Mouse (Mus musculus) forelimb bud, embryonic 11.5 days (tissue): ENCODE data around the gene Fcho2.

ENCODE experiments used
- DNase-seq: peaks from one replicate; pipeline ENCODE4 v3.0.0-alpha.2; 2012; ENCODE audit warnings: low read depth, low spot score

Gene Fcho2

DNA sequence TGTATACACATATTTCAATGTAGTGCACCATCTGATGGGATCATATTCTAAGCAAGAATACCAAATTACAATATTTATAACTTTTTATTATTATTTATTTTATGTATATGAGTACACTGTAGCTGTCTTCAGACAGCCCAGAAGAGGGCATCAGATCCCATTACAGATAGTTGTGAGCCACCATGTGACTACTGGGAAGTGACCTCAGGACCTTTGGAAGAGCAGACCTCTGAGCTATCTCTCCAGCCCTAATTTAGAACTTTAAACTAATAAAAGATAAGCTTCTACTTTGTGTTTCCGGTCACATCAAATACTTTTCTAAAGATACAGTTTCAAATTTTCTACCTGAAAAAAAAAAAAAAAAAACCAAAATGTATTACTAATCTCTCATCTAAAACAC lies 6.2 kb downstream of the Fcho2 start:
- DNase-seq = no peak

GRCm38 (mm10) chr13:98804480-98804879 lies 10.8 kb downstream of the Fcho2 start:
- no peak for DNase-seq

DNA sequence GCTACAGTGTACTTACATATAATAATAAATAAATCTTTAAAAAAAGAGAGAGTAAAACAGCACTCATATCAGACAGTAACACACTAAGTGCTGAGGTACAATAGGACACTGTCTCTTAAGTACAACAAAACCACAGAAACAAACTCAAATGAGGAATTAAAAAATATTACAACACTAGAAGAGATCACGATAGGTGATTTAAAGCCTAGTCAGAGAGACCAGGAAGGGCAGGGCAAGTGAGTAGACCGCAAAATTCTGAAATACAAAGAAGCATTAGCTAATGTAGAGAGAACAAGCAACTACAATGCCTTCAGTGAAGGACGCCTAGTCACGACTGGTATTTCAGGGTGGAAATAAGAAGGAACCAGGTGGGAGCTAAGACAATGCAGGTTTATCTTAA lies 11.6 kb downstream of the Fcho2 start:
- DNase-seq = no peak

- no peak for DNase-seq
Measured at GRCm38 (mm10) chr13:98802957-98803356, 12.3 kb downstream of the Fcho2 start.

DNA sequence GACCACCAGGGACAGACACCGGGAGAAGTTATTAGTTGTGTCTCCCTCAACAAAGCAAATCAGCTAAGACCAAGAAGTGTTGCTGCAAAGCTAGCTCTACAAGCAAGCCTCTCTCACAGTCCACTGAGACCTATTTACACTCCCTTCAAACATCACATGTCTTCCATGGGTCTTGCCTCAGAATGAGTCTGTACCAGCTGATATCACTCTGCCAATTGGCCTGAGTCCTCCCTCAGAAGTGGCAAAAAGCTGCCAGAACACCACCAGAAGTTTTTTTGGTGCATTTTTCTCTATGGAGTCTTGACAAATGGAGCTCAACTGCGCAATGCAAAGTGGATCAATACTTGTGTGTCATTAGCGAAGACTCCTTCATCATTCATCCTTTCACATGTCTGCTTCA lies 19.7 kb downstream of the Fcho2 start:
- no peak for DNase-seq

GRCm38 (mm10) chr13:98792864-98793263 lies 22.4 kb downstream of the Fcho2 start:
- no peak for DNase-seq

DNA sequence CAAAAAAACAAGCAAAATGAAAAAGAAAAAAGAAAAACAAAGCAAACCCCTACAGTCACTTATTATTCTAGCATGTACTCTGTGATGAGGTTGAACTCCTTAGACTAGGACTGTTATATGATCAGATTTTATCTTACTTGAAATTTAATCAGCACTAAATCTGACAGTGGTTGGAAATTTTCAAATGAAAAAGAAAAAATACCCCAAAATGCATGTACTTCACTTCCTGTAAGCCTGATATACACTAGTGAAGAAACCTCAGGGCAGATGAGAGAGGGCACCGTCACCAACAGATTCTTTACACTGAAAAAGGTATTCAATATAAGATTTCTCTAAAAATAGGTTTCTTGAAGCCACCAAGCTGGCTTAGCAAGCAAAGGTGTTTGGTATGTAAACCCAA lies 23.6 kb downstream of the Fcho2 start:
- no peak for DNase-seq

DNA sequence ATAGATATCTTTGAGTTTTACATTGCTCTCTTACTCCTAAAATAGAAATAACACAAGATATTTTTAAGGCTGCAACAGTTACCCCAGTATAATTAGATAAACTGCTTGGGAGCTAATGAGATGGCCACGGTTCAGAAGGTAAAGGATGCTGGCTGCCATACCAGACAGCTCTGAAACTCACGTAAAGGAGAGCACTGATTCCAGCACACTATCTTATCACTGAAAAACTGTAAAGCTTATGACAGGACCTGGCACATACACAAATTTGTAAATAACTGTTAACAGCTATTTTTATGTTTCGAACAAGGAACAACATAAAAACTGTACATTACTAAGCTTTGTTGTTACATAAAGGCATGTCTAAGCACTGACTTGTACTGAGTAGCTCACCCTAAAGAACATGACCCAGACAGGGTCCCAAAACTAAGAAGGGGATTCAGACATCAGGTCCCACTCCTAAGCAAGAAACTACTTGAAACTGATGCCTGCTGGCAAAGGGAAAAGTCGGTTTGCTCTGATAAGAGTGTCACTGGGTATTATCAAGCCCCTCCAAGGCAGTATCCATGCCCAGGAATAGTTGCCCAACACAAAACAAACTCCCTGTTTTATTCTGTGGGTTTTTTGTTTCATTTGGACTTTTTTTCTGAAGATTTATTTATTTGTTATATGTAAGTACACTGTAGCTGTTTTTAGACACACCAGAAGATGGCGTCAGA lies 28.1 kb downstream of the Fcho2 start:
- no peak for DNase-seq

DNA sequence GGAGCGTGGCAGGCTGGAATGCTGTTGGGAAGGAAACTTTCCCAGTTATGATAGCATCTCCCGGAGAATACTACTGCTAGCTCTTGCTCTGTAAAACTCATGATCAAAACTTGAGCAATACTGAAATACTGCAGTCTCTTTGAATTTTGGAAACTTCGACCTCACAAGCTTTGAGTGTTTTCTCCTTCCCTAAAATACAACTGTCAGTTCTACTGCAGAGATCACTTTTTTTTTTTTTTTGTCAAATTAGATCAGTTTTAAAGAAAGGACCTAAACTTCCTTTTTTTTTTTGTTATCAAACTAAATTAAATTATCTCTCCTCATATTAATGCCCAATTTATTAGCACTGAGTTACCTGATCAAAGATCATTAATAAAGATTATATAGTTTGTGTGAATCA lies 37.3 kb downstream of the Fcho2 start:
- no peak for DNase-seq

GRCm38 (mm10) chr13:98771484-98771883 lies 43.8 kb downstream of the Fcho2 start:
- DNase-seq = no peak

DNA sequence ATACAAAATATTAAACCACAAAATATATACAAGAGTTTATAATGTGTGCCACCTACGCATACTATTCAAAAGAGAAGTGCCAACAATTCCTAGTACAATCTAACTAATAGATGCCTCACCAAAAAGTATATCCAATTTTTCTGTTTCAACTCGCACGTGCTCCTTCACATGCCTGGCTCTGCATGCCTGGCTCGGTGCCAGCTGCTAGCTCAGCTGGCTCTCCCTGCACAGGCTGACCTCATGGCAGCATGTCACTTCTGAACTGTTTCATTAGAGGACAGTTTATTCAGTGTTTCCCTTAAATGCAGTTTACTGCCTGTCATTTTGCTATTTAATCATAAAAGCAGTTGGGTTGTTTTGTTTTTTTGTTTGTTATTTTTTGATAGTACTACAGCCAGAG lies 46.9 kb downstream of the Fcho2 start:
- peak; percentile 41 for DNase-seq

DNA sequence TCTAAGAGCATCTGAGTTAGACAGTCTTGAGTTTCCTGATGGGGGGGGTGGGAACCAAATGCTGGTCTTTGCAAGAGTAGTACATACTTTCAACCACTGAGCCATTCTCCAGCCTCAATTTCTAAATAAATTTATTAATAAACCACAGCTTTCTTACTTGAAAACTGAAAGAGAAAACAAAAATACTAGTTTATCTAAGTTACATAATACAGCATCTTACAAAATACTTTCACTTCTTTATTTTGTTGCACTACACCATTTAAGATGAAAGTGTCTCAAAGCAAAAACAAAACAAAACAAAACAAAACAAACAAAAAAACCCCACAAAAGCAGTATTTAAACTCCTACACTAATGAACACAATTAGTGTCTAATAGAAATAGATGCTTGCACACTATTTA lies 53.5 kb downstream of the Fcho2 start:
- DNase-seq = no peak

DNA sequence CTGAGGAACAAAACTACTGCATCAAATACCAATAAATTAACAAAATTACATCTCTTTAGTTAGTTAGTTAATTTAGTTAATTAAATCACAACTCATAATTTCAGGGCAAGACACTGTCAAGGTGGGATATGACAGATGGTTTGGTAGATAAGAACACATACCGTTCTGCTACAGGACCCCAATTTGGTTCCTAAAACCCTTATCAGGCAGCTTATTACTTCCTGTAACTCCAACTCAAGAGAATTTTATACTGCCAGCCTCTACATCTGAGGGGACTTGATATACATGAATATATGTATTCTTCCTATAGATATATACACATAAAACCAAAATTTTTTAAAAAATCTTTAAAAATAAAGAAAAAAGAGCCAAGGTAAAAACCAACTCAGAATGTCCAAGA lies 59.4 kb downstream of the Fcho2 start:
- DNase-seq = no peak

DNA sequence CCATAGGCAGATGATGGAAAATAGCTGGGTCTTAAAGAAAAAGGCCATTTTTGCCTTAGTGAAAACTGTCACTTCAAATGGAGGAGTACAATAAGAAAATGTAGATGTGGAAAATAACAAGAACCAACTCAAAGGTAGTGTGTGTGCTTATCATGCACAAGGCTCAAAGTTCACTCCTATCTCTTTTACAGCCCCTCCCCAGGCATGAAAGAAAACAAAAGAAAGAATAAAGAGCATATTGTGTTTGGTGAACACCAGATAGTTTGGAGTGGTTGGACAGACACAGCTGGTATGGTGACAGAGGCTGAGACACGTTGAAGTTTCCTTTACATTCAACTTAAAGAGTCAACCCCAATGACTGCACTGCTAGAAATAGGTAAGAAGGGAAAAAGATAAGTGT lies 70.6 kb downstream of the Fcho2 start:
- DNase-seq = no peak

DNA sequence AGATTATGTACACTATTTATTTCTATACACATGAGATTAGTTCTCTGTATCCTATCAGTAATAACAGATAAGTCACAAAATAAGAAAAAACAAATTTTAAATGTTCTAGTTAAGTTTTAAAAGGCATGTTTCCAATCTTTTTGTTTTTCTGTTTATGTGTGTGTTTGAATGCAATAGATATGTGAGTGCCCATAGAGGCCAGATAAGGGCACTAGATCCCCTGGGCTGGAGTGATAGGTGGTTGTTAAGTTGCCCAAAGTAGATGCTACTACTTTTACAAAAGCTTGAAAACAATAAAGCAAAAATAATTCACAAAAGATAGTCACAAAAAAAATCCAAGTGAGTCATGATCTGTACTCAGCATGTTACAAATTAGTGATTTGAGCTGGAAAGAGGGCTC lies 71.4 kb downstream of the Fcho2 start:
- no peak for DNase-seq

DNA sequence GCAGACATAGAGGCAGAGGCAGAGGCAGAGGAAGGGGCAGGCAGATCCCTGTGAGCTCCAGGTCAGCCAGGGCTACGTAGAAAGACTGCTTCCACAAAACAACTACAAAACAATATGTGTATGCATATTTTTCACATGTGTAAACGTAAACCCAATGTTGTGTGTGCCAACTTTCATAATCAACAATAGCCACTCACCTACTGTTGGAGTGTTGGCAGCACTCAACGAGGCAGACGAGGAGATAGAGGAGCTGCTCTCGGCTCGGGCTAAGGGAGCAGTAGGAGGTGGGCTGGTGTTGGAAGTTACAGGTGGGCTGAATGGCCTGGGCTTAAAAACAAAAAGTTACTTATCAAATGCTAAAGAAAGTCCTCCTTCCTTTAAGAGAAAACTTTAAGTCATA lies 72.0 kb downstream of the Fcho2 start:
- no peak for DNase-seq

DNA sequence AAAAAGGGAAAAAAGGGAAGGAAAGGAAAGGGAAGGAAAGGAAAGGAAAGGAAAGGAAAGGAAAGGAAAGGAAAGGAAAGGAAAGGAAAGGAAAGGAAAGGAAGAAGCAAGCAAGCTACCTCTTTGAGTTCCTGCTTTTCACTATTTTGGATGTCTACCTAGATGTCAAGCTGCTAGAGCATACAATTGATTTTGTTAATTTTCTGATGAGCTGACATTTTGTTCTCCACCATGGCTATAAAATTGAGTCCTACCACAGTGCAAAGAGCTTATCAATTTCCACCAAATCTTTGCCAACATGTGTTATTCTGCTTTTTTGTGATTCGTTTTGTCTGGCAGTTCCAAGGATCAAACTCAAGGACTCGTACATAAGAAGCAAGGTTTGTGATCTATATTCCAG lies 77.0 kb downstream of the Fcho2 start:
- no peak for DNase-seq

DNA sequence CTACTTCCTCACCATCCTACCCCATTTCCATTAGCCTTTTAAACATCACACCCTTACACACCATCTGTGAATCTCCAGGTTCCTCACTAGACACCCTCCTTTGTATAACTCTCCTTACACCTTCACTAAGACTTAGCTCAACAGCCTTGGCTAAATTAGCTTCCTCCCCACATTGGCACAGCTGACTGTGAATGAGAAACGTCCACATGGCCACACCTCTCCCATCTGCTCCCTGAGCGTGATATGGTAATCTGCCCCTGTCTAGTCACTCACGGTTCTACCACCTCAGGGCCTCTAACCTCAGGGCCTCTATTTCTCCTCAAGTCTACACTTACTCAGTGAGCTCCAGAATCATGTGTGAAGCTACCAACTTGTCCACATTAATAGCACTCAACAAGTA lies 82.0 kb downstream of the Fcho2 start:
- no peak for DNase-seq

- DNase-seq = no peak
Measured at GRCm38 (mm10) chr13:98729271-98730062, 85.8 kb downstream of the Fcho2 start.

DNA sequence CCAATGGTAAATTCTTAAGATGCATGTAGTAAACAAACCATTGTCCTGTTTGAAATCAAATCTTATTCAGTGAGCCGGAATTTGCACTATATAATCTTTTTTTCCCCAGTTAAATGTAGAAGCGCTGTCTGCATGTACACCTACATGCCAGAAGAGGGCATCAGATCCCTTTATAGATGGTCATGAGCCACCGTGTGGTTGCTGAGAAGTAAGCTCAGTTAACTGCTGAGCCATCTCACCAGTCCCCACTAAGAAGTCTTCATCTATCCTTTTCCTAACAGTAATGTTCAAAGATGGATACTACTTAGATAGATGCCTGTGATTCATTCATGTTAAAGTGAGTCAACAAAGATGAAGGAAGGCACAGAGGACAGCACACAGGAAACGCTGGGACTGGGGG lies 88.8 kb downstream of the Fcho2 start:
- DNase-seq = peak; percentile 8

GRCm38 (mm10) chr13:98723430-98723829 lies 91.8 kb downstream of the Fcho2 start:
- DNase-seq = no peak

DNA sequence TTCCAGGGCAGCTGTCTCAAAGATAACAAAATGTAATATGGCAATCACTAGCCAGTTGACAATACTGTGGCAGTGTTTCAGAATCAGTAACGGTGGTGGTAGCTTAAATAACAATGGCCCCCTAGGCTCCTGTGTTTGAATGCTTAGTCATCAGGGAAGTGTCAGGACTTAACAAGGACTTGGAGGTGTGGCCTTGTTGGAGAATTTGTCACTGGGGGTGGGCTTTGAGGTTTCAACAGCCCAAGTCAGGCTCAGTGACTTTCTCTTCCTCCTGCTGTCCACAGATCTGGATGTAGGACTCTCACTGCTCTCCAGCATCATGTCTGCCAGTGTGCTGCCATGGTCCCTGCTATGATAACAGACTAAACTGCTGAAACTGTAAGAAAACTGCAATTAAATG lies 93.0 kb downstream of the Fcho2 start:
- no peak for DNase-seq

DNA sequence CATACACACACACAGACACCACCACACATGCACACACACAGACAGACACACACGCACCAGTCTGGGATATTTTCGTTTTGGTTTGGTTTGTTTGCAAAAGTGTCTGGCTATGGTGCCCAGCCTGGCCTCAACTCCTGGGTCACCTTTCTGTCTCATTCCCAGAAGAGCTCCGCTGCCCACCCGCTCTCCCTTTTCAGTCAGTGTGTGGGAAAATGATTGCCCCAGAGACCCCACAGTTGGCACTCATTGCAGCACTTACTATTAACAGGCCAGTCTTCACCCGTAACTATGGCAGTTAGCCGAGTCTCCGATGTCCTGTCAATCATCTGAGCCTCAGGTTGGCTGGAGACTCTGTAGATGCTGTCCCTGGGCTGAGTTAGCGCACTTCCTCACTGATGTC lies 99.1 kb downstream of the Fcho2 start:
- no peak for DNase-seq
